Mouse (Mus musculus) MEL (cell line): ENCODE results near the gene Atp5d.

Experiments used
- BHLHE40 ChIP-seq: IDR thresholded peaks from 2 replicates; pipeline ENCODE4 v1.6.1; 2012; ENCODE audit warnings: low read depth, mild to moderate bottlenecking, inconsistent platforms, low read length, improper control_type of control experiment, borderline replicate concordance
- CTCF ChIP-seq, 3 experiments: IDR thresholded peaks in 2 of 3; conservative IDR thresholded peaks in 1 of 3; 2 replicates each; pipeline ENCODE4 v1.5.1; 2011 to 2012; ENCODE audit warnings: low read length in 3 of 3, low read depth in 2 of 3, mild to moderate bottlenecking in 2 of 3, improper control_type of control experiment in 1 of 3, inconsistent platforms in 1 of 3, mixed read lengths in 1 of 3, moderate library complexity in 1 of 3; ENCODE audit not compliant: control insufficient read depth in 1 of 3, insufficient read depth in 1 of 3, poor library complexity in 1 of 3, severe bottlenecking in 1 of 3
- ELF1 ChIP-seq: IDR thresholded peaks from 2 replicates; pipeline ENCODE4 v1.6.1; 2014; ENCODE audit warnings: low read depth, mild to moderate bottlenecking, inconsistent platforms, low read length, improper control_type of control experiment, moderate library complexity
- EP300 ChIP-seq, 2 experiments: IDR thresholded peaks; 2 replicates each; pipeline ENCODE4 v1.6.1; 2011; ENCODE audit warnings: improper control_type of control experiment in 2 of 2, low read length in 2 of 2, low read depth in 1 of 2, mild to moderate bottlenecking in 1 of 2
- GATA1 ChIP-seq: IDR thresholded peaks from 2 replicates; pipeline ENCODE4 v1.6.1; 2011; ENCODE audit warnings: low read depth, low read length, improper control_type of control experiment
- KAT2A ChIP-seq: conservative IDR thresholded peaks from 2 replicates; pipeline ENCODE4 v1.6.1; 2012; ENCODE audit warnings: low read depth, low read length, improper control_type of control experiment, inconsistent platforms
- POLR2A ChIP-seq, 2 experiments: IDR thresholded peaks; 2 replicates each; pipeline ENCODE4 v1.6.1; 2011 to 2012; ENCODE audit warnings: low read length in 2 of 2, mild to moderate bottlenecking in 2 of 2, control low read depth in 1 of 2, improper control_type of control experiment in 1 of 2, low read depth in 1 of 2, moderate library complexity in 1 of 2; ENCODE audit not compliant: control insufficient read depth in 1 of 2, insufficient read depth in 1 of 2, poor library complexity in 1 of 2
- POLR2AphosphoS2 ChIP-seq: IDR thresholded peaks from 2 replicates; pipeline ENCODE4 v1.6.1; 2011; ENCODE audit warnings: low read length, improper control_type of control experiment
- TBP ChIP-seq: IDR thresholded peaks from 2 replicates; pipeline ENCODE4 v1.8.0; 2011; ENCODE audit warnings: low read depth, low read length, improper control_type of control experiment

DNA sequence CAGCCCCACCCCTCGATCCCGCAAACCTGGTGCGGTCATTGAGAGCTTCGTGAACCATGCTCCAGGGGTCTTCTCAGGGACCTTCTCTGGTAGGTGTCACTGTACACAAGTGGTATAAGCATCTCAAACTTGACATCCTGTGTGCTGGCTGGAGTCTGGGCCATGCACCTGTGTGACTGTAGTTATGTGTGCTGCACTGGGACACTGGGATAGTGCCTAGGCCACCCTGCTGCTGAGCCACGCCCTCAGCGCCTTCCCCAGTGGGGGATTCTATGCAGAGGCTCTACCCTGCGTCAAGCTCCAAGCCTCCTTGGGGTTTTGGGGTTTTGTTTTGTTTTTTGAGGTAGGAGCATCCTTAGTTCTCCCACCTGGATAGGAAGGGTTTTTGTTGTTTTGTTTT is 16.0 kb downstream of the Atp5d start:
- no peak for TF ChIP-seq TBP
- TF ChIP-seq CTCF (IDR thresholded peaks at IDR 0.05 in 2 of 3, conservative IDR thresholded peaks at IDR 0.05 in 1 of 3; ENCODE audit: control insufficient read depth in 1 of 3, insufficient read depth in 1 of 3, low read depth in 2 of 3, low read length in 3 of 3, poor library complexity in 1 of 3, severe bottlenecking in 1 of 3): no peak
- TF ChIP-seq GATA1: no peak
- no peak for TF ChIP-seq ELF1
- TF ChIP-seq POLR2AphosphoS2: no peak
- no peak for TF ChIP-seq BHLHE40
- no peak for TF ChIP-seq EP300 (IDR thresholded peaks at IDR 0.05; ENCODE audit: low read depth in 1 of 2, low read length in 2 of 2)
- TF ChIP-seq POLR2A (IDR thresholded peaks at IDR 0.05; ENCODE audit: control insufficient read depth in 1 of 2, insufficient read depth in 1 of 2, low read depth in 1 of 2, low read length in 2 of 2, poor library complexity in 1 of 2): no peak
- no peak for TF ChIP-seq KAT2A
